Mouse (Mus musculus) retina, postnatal 7 days (tissue): ENCODE results near the gene Fam169b.

ENCODE experiments used
- DNase-seq: peaks from one replicate; pipeline ENCODE4 v3.0.0-alpha.2; 2012; ENCODE audit warnings: low read depth, low spot score

Gene Fam169b

DNA sequence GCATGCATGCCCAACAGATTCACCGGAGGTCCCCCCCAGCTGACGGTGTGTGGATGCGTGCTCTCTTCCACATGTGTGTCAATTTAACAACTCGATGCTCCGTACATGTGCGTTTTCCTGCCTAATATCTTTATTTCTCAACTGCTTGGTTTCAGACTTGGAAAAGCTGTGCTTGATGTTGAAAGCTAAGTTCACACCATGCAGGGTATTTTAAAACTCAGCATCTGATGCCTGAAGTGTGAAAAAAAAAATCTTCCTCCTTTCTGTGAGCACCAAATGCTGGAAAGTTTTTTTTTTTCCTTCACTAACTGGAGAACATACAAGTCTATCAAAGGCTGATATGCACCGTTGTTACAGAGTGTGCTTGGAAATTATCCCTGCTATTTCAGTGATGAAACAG is 126.9 kb downstream of the Fam169b start:
- no peak for DNase-seq

DNA sequence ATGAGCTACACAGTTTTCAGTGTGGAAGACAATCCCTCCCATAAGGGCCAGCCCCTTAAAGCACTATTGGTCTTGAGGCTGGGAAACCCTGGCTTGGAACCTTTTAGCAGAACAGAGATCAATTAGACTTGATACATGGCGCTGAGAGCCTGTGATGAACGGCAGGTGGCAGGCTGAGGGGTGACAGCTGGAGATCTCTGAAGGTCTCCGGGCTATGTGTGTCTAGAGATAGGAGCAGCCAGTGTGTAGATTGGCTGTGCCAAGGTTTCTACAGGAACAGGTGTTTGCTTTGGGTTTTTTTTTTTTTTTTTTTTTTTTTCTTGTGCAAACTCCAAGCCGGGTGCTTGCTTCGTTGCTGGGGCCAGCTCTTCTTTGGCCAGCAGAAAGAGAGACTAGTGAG is 135.0 kb downstream of the Fam169b start:
- DNase-seq, result no peak
